Mouse (Mus musculus): Measurements from ENCODE around the gene Kif18b.
A peak's percentile ranks its signal among the peaks of the same experiment; 100 is the strongest.

The Kif18b gene

GRCm38 (mm10) chr11:102924557-102925350 lies at the start of gene Kif18b:
TSS of gene Kif18b (minus strand) at chr11:102925124.
- peak; percentile 94 for DNase-seq

- DNase-seq = no peak
Measured at GRCm38 (mm10) chr11:102972326-102972725, 47.4 kb upstream of the Kif18b start.

- no peak for DNase-seq
Measured at GRCm38 (mm10) chr11:102971604-102972003, 46.7 kb upstream of the Kif18b start.

- no peak for DNase-seq
Measured at GRCm38 (mm10) chr11:102964547-102965091, 39.7 kb upstream of the Kif18b start.

GRCm38 (mm10) chr11:102963855-102964546 lies 39.1 kb upstream of the Kif18b start:
- DNase-seq = no peak

- DNase-seq = no peak
Measured at GRCm38 (mm10) chr11:102963246-102963854, 38.4 kb upstream of the Kif18b start.

GRCm38 (mm10) chr11:102962861-102963245 lies 37.9 kb upstream of the Kif18b start:
- no peak for DNase-seq

- no peak for DNase-seq
Measured at GRCm38 (mm10) chr11:102961082-102961481, 36.2 kb upstream of the Kif18b start.

- no peak for DNase-seq
Measured at GRCm38 (mm10) chr11:102958870-102959269, 33.9 kb upstream of the Kif18b start.

- no peak for DNase-seq
Measured at GRCm38 (mm10) chr11:102958431-102958830, 33.5 kb upstream of the Kif18b start.

GRCm38 (mm10) chr11:102957692-102958091 lies 32.8 kb upstream of the Kif18b start:
- no peak for DNase-seq

- no peak for DNase-seq
Measured at GRCm38 (mm10) chr11:102956962-102957614, 32.2 kb upstream of the Kif18b start.

- DNase-seq = no peak
Measured at GRCm38 (mm10) chr11:102952922-102953321, 28.0 kb upstream of the Kif18b start.

GRCm38 (mm10) chr11:102948043-102948961 lies 23.4 kb upstream of the Kif18b start:
- peak; percentile 26 for DNase-seq

- DNase-seq = peak; percentile 36
Measured at GRCm38 (mm10) chr11:102946992-102947343, 22.0 kb upstream of the Kif18b start.

GRCm38 (mm10) chr11:102946265-102946991 lies 21.5 kb upstream of the Kif18b start, which contains the start of gene C1ql1:
TSS of gene C1ql1 (minus strand) at chr11:102946688.
- DNase-seq = peak; percentile 86

- no peak for DNase-seq
Measured at GRCm38 (mm10) chr11:102945306-102946264, 20.7 kb upstream of the Kif18b start.

- no peak for DNase-seq
Measured at GRCm38 (mm10) chr11:102941236-102941635, 16.3 kb upstream of the Kif18b start.

GRCm38 (mm10) chr11:102939024-102939675 lies 14.2 kb upstream of the Kif18b start:
- no peak for DNase-seq

Measured in thymus, postnatal 14 days (tissue).